Mouse (Mus musculus) left cerebral cortex, adult 2 months (tissue): Measurements from ENCODE around the gene Dip2b. TPM values are rescaled to one million over a fixed set of nuclear protein-coding genes. Genes with fewer than 3 reads are reported as not detected.

Source experiments
- DNase-seq, 2 experiments: peaks; one replicate each; pipeline ENCODE4 v3.0.0; 2021 to 2022; ENCODE audit warnings: low spot score in 2 of 2, mixed read lengths in 1 of 2; ENCODE audit errors: extremely low spot score in 1 of 2
- H3K27ac ChIP-seq: fragments of 200-600 bp; 2 replicates; pipeline ENCODE4 v1.8.1; 2022
- H3K4me3 ChIP-seq: fragments of 200-600 bp; 2 replicates; pipeline ENCODE4 v1.8.1; 2022
- CTCF ChIP-seq: fragments of 200-600 bp; IDR thresholded peaks from 2 replicates; pipeline ENCODE4 v1.8.1; 2022; ENCODE audit warnings: antibody characterized with exemption, mild to moderate bottlenecking, moderate library complexity
- intact Hi-C: fragments of 180-260 bp; cut with DNase I; formaldehyde crosslinking; loops from one replicate; pipeline ENCODE4 v1.15.1; 2025
- total RNA-seq, 2 experiments: library from RNA; stranded (reverse); gene quantifications; 2 replicates each; pipeline ENCODE4 v1.2.3; 2021

Gene Dip2b
- total RNA-seq, 2 experiments from 2014 or later = 62.6 to 71.3 TPM

GRCm38 (mm10) chr15:100175176-100175575 is 136.7 kb downstream of the Dip2b start:
- Histone ChIP-seq H3K27ac (no peak overlapping the region), H3K4me3 (no peak overlapping the region)
- no peak for DNase-seq
- TF ChIP-seq CTCF = no peak
- intact Hi-C loops = no loop called here

GRCm38 (mm10) chr15:100177167-100177566 is 138.7 kb downstream of the Dip2b start:
- Histone ChIP-seq H3K27ac (no peak overlapping the region), H3K4me3 (no peak overlapping the region)
- no peak for DNase-seq
- TF ChIP-seq CTCF = no peak
- intact Hi-C loops = no loop called here

DNA sequence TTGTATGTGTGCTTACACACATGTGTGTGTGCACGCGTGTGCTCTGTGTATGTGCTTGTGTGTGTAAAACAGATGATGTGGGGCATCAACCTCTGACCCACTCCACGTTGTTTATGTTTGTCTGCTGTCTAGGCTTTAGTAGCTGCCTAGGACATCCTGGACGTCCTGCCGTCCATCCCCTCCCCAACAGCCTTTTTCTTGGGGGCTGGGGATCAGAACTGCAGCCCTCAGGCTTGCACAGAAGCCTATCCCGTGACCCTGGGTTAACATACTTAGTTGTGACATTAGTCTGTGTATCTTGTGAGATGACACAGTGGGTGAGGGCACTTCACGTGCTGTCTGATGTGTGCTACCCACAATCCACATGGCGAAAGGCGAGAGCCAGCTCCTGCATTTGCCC is 139.1 kb downstream of the Dip2b start:
- intact Hi-C loops = no loop called here
- no peak overlapping the region for H3K27ac ChIP-seq
- DNase-seq = no peak
- no peak for TF ChIP-seq CTCF
- no peak overlapping the region for H3K4me3 ChIP-seq

- no peak for DNase-seq
- Histone ChIP-seq H3K27ac (no peak overlapping the region), H3K4me3 (no peak overlapping the region)
- intact Hi-C loops = no loop called here
- no peak for TF ChIP-seq CTCF
These were observed 140.0 kb downstream of the Dip2b start for GRCm38 (mm10) chr15:100178487-100178886.

DNA sequence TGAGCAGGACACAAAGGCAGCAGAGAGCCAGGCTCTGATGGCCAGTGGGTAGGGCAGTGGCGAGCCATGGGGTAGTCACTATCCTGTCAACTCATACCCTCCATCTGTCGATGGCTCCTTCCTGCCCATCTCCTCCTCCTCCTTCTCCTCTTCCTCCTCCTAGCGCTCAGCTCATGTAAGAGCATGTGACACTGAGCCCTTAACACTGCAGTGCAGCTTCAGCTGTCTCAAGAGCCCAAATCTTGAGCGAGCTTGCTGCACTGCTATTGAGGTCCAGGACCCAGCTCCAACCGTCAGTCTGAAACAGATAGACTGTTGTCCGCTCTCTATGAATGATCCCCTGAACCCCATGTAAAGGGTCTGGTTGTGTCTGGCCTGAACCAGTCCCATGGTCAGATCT is 141.2 kb downstream of the Dip2b start:
- intact Hi-C loops = no loop called here
- peak overlapping the region; percentile 66 for H3K27ac ChIP-seq
- no peak for DNase-seq
- H3K4me3 ChIP-seq = no peak overlapping the region
- TF ChIP-seq CTCF = no peak

DNA sequence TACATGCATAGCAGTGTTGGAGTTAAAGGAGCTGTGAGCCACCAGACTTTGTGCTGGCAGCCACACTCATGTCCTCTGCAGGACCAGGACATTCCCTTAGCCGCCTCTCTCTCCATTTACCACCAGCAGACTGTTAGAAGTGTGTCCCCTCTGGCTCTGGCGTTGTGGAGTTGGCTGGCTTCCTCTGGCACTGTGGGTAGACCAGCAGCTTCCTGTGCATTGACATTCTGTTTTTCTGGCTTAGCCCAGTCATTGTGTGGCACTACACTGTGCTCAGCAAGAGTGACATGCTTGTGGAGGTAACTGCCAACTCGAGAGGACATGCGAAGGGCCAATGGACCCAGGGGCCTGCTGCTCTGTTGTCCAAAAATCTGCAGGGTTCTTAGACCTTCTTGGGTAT is 141.8 kb downstream of the Dip2b start:
- no peak for TF ChIP-seq CTCF
- intact Hi-C loops = no loop called here
- no peak overlapping the region for H3K4me3 ChIP-seq
- peak overlapping the region; percentile 66; the same call in 1 of the 2 replicates for H3K27ac ChIP-seq
- DNase-seq = no peak

DNA sequence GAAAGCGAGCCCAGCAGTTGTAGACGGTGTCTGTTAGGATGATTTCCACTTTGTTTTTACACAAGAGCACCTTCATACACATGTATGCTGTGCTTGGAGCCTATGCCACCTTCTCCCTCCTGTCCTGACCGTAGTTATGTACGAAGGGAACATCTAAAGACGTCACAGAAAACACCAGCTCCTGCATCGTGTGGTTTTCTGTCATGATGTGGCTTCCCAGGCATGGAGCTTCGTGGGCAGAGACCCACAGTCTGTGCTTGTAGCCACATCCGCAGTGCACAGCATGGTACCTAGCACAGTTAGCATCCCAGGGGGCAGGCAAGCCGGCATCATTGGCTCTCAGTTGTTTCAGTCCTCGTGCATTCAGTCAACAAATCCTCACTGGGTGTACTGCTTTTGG is 143.4 kb downstream of the Dip2b start:
- no peak for DNase-seq
- Histone ChIP-seq H3K27ac (no peak overlapping the region; the same call in 1 of the 2 replicates), H3K4me3 (no peak overlapping the region)
- TF ChIP-seq CTCF = no peak
- intact Hi-C loops = no loop called here

DNA sequence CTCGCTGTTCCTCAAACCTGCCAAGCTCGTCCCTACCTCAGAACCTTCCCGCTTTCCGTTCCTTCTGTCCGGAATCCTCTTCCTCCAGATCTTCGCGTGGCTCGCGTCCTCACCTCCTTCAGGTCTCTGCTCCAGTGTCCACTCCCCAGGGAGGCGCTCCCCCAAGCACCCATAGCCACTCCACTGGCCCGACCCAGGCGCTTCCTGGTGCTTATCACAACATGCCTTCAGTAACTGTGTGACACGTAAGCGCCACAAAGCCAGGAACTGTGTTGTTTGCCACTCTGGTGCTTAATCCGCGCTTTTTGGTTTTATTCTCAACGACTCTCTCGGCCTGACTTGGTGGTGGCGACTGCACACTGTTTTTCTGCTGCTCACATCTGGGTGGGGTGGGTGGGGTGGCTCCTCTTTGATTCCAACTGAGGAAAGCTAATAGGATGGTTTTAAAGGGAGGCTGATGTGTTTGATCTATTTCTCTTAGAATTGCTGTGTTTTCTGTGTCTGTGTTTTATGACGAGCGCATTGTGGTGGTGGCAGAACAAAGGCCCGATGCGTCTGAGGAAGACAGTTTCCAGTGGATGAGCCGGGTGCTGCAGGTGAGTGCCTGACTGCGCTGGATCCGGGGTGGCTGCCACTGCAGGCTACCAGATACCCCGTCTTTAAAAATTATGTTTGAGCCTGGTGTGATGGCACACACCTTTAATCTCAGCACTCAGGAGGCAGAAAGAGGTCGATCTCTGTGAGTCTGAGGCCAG is 144.2 kb downstream of the Dip2b start:
- TF ChIP-seq CTCF = no peak
- no peak for DNase-seq
- intact Hi-C loops = no loop called here
- H3K27ac ChIP-seq = no peak overlapping the region
- no peak overlapping the region for H3K4me3 ChIP-seq

DNA sequence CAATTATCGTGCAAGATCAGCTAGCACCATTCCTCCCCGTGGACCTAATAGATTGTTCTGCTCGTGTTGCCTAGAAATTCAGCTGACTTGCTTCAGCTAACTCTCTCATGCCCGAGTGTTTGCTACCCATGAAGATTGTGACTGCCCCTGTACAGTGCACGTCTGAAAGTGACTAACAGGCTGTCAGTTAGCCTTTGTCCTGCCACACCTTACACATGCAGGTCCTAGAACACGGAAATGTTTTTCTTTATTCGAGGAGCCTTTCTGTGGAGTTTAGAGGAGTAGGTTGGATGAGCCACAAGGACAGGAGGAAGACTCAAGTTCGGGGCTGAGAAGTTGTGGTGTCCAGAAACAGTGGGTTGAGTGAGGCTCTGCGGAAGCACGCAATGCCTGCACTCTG is 145.0 kb downstream of the Dip2b start:
- DNase-seq = no peak
- Histone ChIP-seq H3K4me3 (no peak overlapping the region), H3K27ac (no peak overlapping the region)
- no peak for TF ChIP-seq CTCF
- intact Hi-C loops = no loop called here

GRCm38 (mm10) chr15:100184821-100185496 is 146.5 kb downstream of the Dip2b start:
- intact Hi-C loops = no loop called here

GRCm38 (mm10) chr15:100186234-100186633 is 147.8 kb downstream of the Dip2b start:
- TF ChIP-seq CTCF = no peak
- H3K4me3 ChIP-seq = no peak overlapping the region
- intact Hi-C loops = no loop called here
- no peak for DNase-seq
- no peak overlapping the region for H3K27ac ChIP-seq

More at GRCm38 (mm10) chr15:100184821-100185496, 146.5 kb downstream of the Dip2b start:
- H3K27ac ChIP-seq = no peak overlapping the region
- DNase-seq = no peak
- no peak overlapping the region for H3K4me3 ChIP-seq
- TF ChIP-seq CTCF = peak; percentile 35

GRCm38 (mm10) chr15:100186882-100187672 is 148.6 kb downstream of the Dip2b start:
- H3K27ac ChIP-seq = no peak overlapping the region; the same call in 1 of the 2 replicates
- TF ChIP-seq CTCF = no peak
- intact Hi-C loops = no loop called here

More at GRCm38 (mm10) chr15:100186882-100187672, 148.6 kb downstream of the Dip2b start:
- no peak for DNase-seq
- no peak overlapping the region for H3K4me3 ChIP-seq
